Mouse (Mus musculus): ENCODE results near the gene Atp1a4.

The Atp1a4 gene

GRCm38 (mm10) chr1:172188891-172189290 is 69.3 kb downstream of the Atp1a4 start:
- no peak for DNase-seq

- DNase-seq, result no peak
Observed at GRCm38 (mm10) chr1:172186401-172187289, 71.6 kb downstream of the Atp1a4 start.

- no peak for DNase-seq
Observed at GRCm38 (mm10) chr1:172183915-172184314, 74.3 kb downstream of the Atp1a4 start.

- no peak for DNase-seq
Observed at GRCm38 (mm10) chr1:172183056-172183455, 75.2 kb downstream of the Atp1a4 start.

GRCm38 (mm10) chr1:172181777-172182176 is 76.4 kb downstream of the Atp1a4 start:
- DNase-seq, result no peak

- DNase-seq, result no peak
Observed at GRCm38 (mm10) chr1:172180881-172181280, 77.3 kb downstream of the Atp1a4 start.

- DNase-seq, result no peak
Observed at GRCm38 (mm10) chr1:172179102-172179501, 79.1 kb downstream of the Atp1a4 start.

- DNase-seq, result no peak
Observed at GRCm38 (mm10) chr1:172177791-172178190, 80.4 kb downstream of the Atp1a4 start.

Measured in thymus, postnatal 25 days (tissue).